Mouse (Mus musculus): ENCODE data around the gene Mars. TPM values are rescaled to one million over a fixed set of nuclear protein-coding genes. Genes with fewer than 3 reads are reported as not detected.
A peak's percentile ranks its signal among the peaks of the same experiment; 100 is the strongest.

The Mars gene
- total and polyA plus RNA-seq, 3 experiments: 106 to 128 (median 111) TPM

- peak; percentile 18 for DNase-seq
Observed at GRCm38 (mm10) chr10:127287271-127287935, 24.2 kb downstream of the Mars start.

- peak; percentile 19 for DNase-seq
Observed at GRCm38 (mm10) chr10:127286730-127287129, 24.9 kb downstream of the Mars start.

- peak; percentile 20 for DNase-seq
Observed at GRCm38 (mm10) chr10:127286194-127286593, 25.4 kb downstream of the Mars start.

GRCm38 (mm10) chr10:127285644-127286043 is 25.9 kb downstream of the Mars start:
- peak; percentile 11 for DNase-seq

- no peak for DNase-seq
Observed at GRCm38 (mm10) chr10:127284724-127285500, 26.7 kb downstream of the Mars start.

GRCm38 (mm10) chr10:127284105-127284622 is 27.4 kb downstream of the Mars start:
- no peak for DNase-seq

GRCm38 (mm10) chr10:127282620-127283215 is 28.9 kb downstream of the Mars start:
- DNase-seq: peak; percentile 60

- DNase-seq: peak; percentile 13
Observed at GRCm38 (mm10) chr10:127281316-127281715, 30.3 kb downstream of the Mars start.

GRCm38 (mm10) chr10:127279730-127280129 is 31.9 kb downstream of the Mars start:
- no peak for DNase-seq

GRCm38 (mm10) chr10:127274261-127275022 is 37.1 kb downstream of the Mars start:
- DNase-seq: no peak

- DNase-seq: no peak
Observed at GRCm38 (mm10) chr10:127272371-127272770, 39.2 kb downstream of the Mars start.

GRCm38 (mm10) chr10:127269884-127270283 is 41.7 kb downstream of the Mars start:
- no peak for DNase-seq

- DNase-seq: no peak
Observed at GRCm38 (mm10) chr10:127269036-127269435, 42.5 kb downstream of the Mars start.

GRCm38 (mm10) chr10:127268401-127268800 is 43.2 kb downstream of the Mars start:
- no peak for DNase-seq

- no peak for DNase-seq
Observed at GRCm38 (mm10) chr10:127267318-127267717, 44.3 kb downstream of the Mars start.

- peak; percentile 97 for DNase-seq
Observed at GRCm38 (mm10) chr10:127266112-127267091, 45.2 kb downstream of the Mars start, which contains the start of gene Dctn2. Gene Dctn2 (plus strand): TSS chr10:127266368.

- DNase-seq: no peak
Observed at GRCm38 (mm10) chr10:127265727-127266111, 45.9 kb downstream of the Mars start.

- DNase-seq: no peak
Observed at GRCm38 (mm10) chr10:127264971-127265370, 46.6 kb downstream of the Mars start.

- DNase-seq: no peak
Observed at GRCm38 (mm10) chr10:127264336-127264735, 47.2 kb downstream of the Mars start.

GRCm38 (mm10) chr10:127263631-127264030 is 48.0 kb downstream of the Mars start:
- no peak for DNase-seq

Measured in adrenal gland, adult 2 months (tissue).